Mouse (Mus musculus) hindbrain, embryonic 13.5 days (tissue): ENCODE data around the gene Capn1. TPM values are rescaled to one million over a fixed set of nuclear protein-coding genes. Genes with fewer than 3 reads are reported as not detected.

ENCODE experiments used
- ATAC-seq: fragments of 200-750 bp; cut with Nextera tagmentation; 2 replicates; pipeline ENCODE4 v1.8.0; 2017; ENCODE audit warnings: moderate TSS enrichment; ENCODE audit not compliant: low FRiP score
- H3K27ac ChIP-seq: fragments of 300-500 bp; sonication (generic); 2 replicates; pipeline ENCODE4 v1.5.1; 2015; ENCODE audit warnings: inconsistent platforms, mild to moderate bottlenecking, moderate library complexity
- H3K27me3 ChIP-seq: fragments of 300-500 bp; sonication (generic); 2 replicates; pipeline ENCODE4 v1.6.1; 2015; ENCODE audit warnings: mild to moderate bottlenecking, inconsistent platforms
- H3K36me3 ChIP-seq: fragments of 300-500 bp; sonication (generic); 2 replicates; pipeline ENCODE4 v1.6.1; 2015; ENCODE audit warnings: mild to moderate bottlenecking, inconsistent platforms
- H3K4me1 ChIP-seq: fragments of 300-500 bp; sonication (generic); replicated peaks from 2 replicates; pipeline ENCODE4 v1.6.1; 2015; ENCODE audit warnings: inconsistent platforms
- H3K4me2 ChIP-seq: fragments of 300-500 bp; sonication (generic); 2 replicates; pipeline ENCODE4 v1.6.1; 2015; ENCODE audit warnings: inconsistent platforms, mild to moderate bottlenecking, moderate library complexity
- H3K4me3 ChIP-seq: fragments of 300-500 bp; sonication (generic); 2 replicates; pipeline ENCODE4 v1.5.1; 2015; ENCODE audit warnings: mild to moderate bottlenecking, inconsistent platforms
- H3K9ac ChIP-seq: fragments of 300-500 bp; sonication (generic); 2 replicates; pipeline ENCODE4 v1.6.1; 2015; ENCODE audit warnings: mild to moderate bottlenecking, inconsistent platforms
- H3K9me3 ChIP-seq: fragments of 300-500 bp; sonication (generic); 2 replicates; pipeline ENCODE4 v1.6.1; 2016; ENCODE audit warnings: inconsistent platforms
- WGBS: fragments of 180-500 bp; shearing (Covaris S2); methylation state at CpG from one replicate; pipeline ENCODE4 v1.1.7; 2015; 5-methylcytosine and 5-hydroxymethylcytosine counted together
- polyA plus RNA-seq: library from polyadenylated mRNA; unstranded; fragments of >200 nt; fragmentation: Nextera tagmentation; extraction: Ambion mirVana; gene quantifications from 2 replicates; pipeline ENCODE4 v1.2.1, GENCODE M21; 2015

Capn1 gene
- polyA plus RNA-seq, result 3.3 and 4.7 TPM in 2 replicates

GRCm38 (mm10) chr19:6015511-6016315 lies at the start of gene Capn1:
Gene Capn1, minus strand, starts transcription at chr19:6015897.
- no peaks in the 10 kb centered on the region for H3K36me3 ChIP-seq
- peak within 1 kb of the TSS; percentile 80 for H3K4me2 ChIP-seq
- peaks cover 46% of the 10 kb centered on the region for H3K27me3 ChIP-seq
- peak; percentile 77 for ATAC-seq
- H3K9me3 ChIP-seq, result no peaks in the 10 kb centered on the region
- WGBS, result 3% methylated on average over 38 of the region's 40 CpGs
- H3K27ac ChIP-seq, result no peak within 1 kb of the TSS
- H3K9ac ChIP-seq, result peak within 1 kb of the TSS; percentile 76
- peak within 1 kb of the TSS; percentile 50 for H3K4me3 ChIP-seq
- peaks cover 22% of the 10 kb centered on the region for H3K4me1 ChIP-seq

- H3K27me3 ChIP-seq, result no peaks in the 10 kb centered on the region
- no peak for ATAC-seq
- H3K9me3 ChIP-seq, result no peaks in the 10 kb centered on the region
- peak overlapping the region; percentile 93; the same call in 1 of the 2 replicates for H3K9ac ChIP-seq
- H3K27ac ChIP-seq, result no peak overlapping the region
- no peak overlapping the region for H3K4me2 ChIP-seq
- H3K36me3 ChIP-seq, result peaks cover 10% of the 10 kb centered on the region; the same call in 1 of the 2 replicates
- H3K4me3 ChIP-seq, result 0 out of 2 replicates have a peak overlapping the region, but pooled peaks have one; percentile 82
- H3K4me1 ChIP-seq, result peaks cover 66% of the 10 kb centered on the region
- WGBS, result 95% methylated on average over 6 of the region's 6 CpGs
These were observed 47.4 kb upstream of the Capn1 start for GRCm38 (mm10) chr19:6063081-6063480.

- ATAC-seq, result no peak
- peaks cover 10% of the 10 kb centered on the region; the same call in 1 of the 2 replicates for H3K36me3 ChIP-seq
- H3K9me3 ChIP-seq, result no peaks in the 10 kb centered on the region
- H3K27me3 ChIP-seq, result no peaks in the 10 kb centered on the region
- H3K4me3 ChIP-seq, result peak overlapping the region; percentile 82
- WGBS, result 70% methylated on average over 5 of the region's 5 CpGs
- H3K9ac ChIP-seq, result peak overlapping the region; percentile 93
- peak overlapping the region; percentile 94 for H3K27ac ChIP-seq
- peaks cover 60% of the 10 kb centered on the region for H3K4me1 ChIP-seq
- H3K4me2 ChIP-seq, result peak overlapping the region; percentile 100
These were observed 46.7 kb upstream of the Capn1 start for GRCm38 (mm10) chr19:6062418-6062817.

GRCm38 (mm10) chr19:6061641-6062302 lies 46.1 kb upstream of the Capn1 start:
- Histone ChIP-seq H3K27ac (peak overlapping the region; percentile 94), H3K4me2 (peak overlapping the region; percentile 100), H3K9me3 (no peaks in the 10 kb centered on the region), H3K36me3 (peaks cover 10% of the 10 kb centered on the region; the same call in 1 of the 2 replicates), H3K4me3 (peak overlapping the region; percentile 82), H3K27me3 (no peaks in the 10 kb centered on the region), H3K4me1 (peaks cover 59% of the 10 kb centered on the region), H3K9ac (peak overlapping the region; percentile 93)
- no peak for ATAC-seq
- 1% methylated on average over 44 of the region's 44 CpGs for WGBS

GRCm38 (mm10) chr19:6061021-6061533 lies 45.4 kb upstream of the Capn1 start, which contains the start of gene Znhit2:
Gene Znhit2, plus strand, starts transcription at chr19:6061192.
- Histone ChIP-seq H3K27ac (peak within 1 kb of the TSS; percentile 94), H3K9ac (peak within 1 kb of the TSS; percentile 93), H3K4me1 (peaks cover 59% of the 10 kb centered on the region), H3K36me3 (peaks cover 10% of the 10 kb centered on the region; the same call in 1 of the 2 replicates), H3K4me2 (peak within 1 kb of the TSS; percentile 100), H3K9me3 (no peaks in the 10 kb centered on the region), H3K4me3 (peak within 1 kb of the TSS; percentile 82), H3K27me3 (no peaks in the 10 kb centered on the region)
- under 1% methylated on average over 50 of the region's 58 CpGs for WGBS
- ATAC-seq, result peak; percentile 43

DNA sequence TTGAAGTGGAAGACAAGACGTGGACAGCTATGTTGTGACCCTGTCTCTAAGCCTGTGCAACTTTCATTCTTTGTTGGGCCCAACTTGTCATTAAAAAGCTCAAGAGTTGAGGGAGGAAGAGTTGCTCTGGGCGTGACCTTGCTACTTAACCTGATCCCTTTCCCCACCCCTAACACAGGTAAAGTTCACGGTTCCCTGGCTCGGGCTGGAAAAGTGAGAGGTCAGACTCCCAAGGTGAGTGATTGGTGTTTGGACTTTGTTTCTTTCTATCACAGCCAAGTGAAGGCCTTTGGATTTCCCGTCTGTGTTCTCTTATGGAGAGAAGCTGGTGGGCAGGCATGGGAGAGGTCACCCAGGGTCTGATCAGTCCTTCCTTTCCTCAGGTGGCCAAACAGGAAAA lies 43.3 kb upstream of the Capn1 start:
- no peaks in the 10 kb centered on the region for H3K9me3 ChIP-seq
- no peak for ATAC-seq
- peak overlapping the region; percentile 81 for H3K4me3 ChIP-seq
- H3K36me3 ChIP-seq, result peaks cover 29% of the 10 kb centered on the region
- H3K4me2 ChIP-seq, result peak overlapping the region; percentile 89
- H3K27ac ChIP-seq, result no peak overlapping the region
- 87% methylated on average over 5 of the region's 5 CpGs for WGBS
- peak overlapping the region; percentile 96 for H3K9ac ChIP-seq
- H3K27me3 ChIP-seq, result no peaks in the 10 kb centered on the region
- H3K4me1 ChIP-seq, result peaks cover 51% of the 10 kb centered on the region

GRCm38 (mm10) chr19:6058513-6058912 lies 42.8 kb upstream of the Capn1 start:
- Histone ChIP-seq H3K4me1 (peaks cover 46% of the 10 kb centered on the region), H3K9ac (peak overlapping the region; percentile 96), H3K27me3 (no peaks in the 10 kb centered on the region), H3K9me3 (no peaks in the 10 kb centered on the region), H3K27ac (peak overlapping the region; percentile 88; the same call in 1 of the 2 replicates), H3K4me3 (peak overlapping the region; percentile 81), H3K36me3 (peaks cover 33% of the 10 kb centered on the region), H3K4me2 (peak overlapping the region; percentile 89)
- no peak for ATAC-seq
- 39% methylated on average over 5 of the region's 5 CpGs for WGBS

DNA sequence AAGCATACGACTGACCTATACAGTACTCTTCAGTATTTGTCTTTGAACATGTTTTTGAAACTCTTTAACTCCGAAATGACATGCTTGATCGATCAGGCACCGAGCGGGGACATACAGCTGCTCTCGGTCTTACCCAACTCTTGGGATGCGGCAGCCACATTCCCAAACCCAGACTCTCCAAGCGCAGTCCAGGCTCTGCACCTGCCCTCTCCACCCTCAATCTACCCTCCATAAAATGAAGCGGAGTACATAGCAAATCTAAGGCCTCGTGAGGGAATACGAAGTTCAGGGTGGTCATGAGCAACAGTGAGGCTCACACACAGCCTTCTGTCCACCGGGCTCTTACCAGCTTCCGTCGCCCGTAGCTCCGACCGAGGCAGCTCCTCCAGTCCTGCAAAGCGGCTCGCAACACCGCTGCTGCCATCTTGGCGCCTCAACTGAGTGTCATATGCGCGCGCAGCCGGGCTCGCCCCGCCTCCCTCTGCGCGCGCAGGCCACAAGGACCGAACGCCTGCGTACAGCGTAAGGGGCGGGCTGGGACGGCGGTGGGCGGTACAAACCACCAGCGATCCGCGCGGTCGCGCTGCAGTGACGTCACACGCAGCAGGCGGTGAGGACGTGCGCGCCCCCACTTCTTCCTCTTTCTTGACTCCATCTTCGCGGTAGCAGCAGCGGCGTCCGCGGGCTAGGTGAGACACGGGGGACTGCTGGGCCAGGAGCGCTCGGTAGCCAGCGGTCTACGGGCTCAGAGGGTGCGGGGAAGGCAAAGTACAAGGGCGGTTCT lies 41.8 kb upstream of the Capn1 start, which contains the start of the genes Mrpl49 and Fau:
Mrpl49 (minus strand) TSS at position 473 of the 784 bp plus-strand sequence.
Fau (plus strand) TSS at position 532 of the 784 bp plus-strand sequence.
- Histone ChIP-seq H3K36me3 (peaks cover 43% of the 10 kb centered on the region), H3K9me3 (no peaks in the 10 kb centered on the region), H3K4me1 (peaks cover 36% of the 10 kb centered on the region), H3K27ac (peak within 1 kb of the TSS; percentile 88), H3K9ac (peak within 1 kb of the TSS; percentile 96), H3K4me3 (peak within 1 kb of the TSS; percentile 81), H3K4me2 (peak within 1 kb of the TSS; percentile 89), H3K27me3 (no peaks in the 10 kb centered on the region)
- under 1% methylated on average over 63 of the region's 63 CpGs for WGBS
- peak; percentile 90 for ATAC-seq

GRCm38 (mm10) chr19:6056696-6057095 lies 41.0 kb upstream of the Capn1 start:
- H3K27me3 ChIP-seq, result no peaks in the 10 kb centered on the region
- peak overlapping the region; percentile 81 for H3K4me3 ChIP-seq
- H3K27ac ChIP-seq, result no peak overlapping the region
- no peaks in the 10 kb centered on the region for H3K9me3 ChIP-seq
- H3K4me2 ChIP-seq, result peak overlapping the region; percentile 58
- peak overlapping the region; percentile 96 for H3K9ac ChIP-seq
- H3K4me1 ChIP-seq, result peaks cover 28% of the 10 kb centered on the region
- ATAC-seq, result no peak
- peaks cover 51% of the 10 kb centered on the region for H3K36me3 ChIP-seq
- WGBS, result 66% methylated on average over 4 of the region's 4 CpGs

DNA sequence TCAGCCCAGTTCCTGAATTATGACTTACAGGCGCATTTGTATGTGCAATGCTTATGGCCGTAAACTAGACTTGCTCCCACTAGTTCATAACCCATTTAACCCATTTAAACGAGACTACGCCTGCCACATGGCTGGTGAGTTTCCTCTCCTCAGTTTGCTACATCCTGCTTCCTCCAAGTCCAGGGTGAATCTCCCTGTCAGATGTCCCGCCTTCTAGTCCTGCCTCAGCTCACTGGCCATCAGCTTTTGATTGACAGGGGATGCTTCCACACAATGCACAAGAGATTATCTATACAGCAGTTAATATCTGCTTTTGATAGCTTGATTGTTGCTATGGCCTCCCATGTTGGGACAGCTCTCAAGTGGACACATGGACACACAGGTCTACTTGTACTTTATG lies 38.6 kb upstream of the Capn1 start:
- no peak overlapping the region for H3K9ac ChIP-seq
- no peak overlapping the region for H3K27ac ChIP-seq
- H3K9me3 ChIP-seq, result no peaks in the 10 kb centered on the region
- H3K36me3 ChIP-seq, result peaks cover 70% of the 10 kb centered on the region
- no peak overlapping the region for H3K4me2 ChIP-seq
- WGBS, result 91% methylated on average over 5 of the region's 5 CpGs
- H3K4me3 ChIP-seq, result no peak overlapping the region
- peaks cover 24% of the 10 kb centered on the region for H3K4me1 ChIP-seq
- H3K27me3 ChIP-seq, result no peaks in the 10 kb centered on the region
- no peak for ATAC-seq

DNA sequence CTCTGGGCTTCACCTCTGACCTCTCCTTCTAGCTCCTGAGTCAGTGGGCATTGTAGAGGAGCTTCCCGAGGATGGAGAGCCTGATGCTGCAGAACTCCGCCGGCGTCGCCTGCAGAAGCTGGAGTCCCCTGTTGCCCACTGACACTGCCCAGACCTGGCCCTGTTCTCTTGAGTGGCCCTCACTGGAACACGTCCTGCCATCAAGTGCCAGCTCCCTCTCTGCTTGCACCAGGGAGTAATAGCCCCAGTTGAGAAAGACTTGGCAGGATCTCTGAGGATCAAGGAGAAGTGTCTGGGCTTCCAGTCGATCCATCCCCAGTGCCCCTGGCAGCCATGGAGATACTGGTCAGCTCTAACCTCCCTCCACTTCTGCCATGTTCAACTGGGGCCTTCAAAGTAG lies 36.8 kb upstream of the Capn1 start:
- Histone ChIP-seq H3K27ac (no peak overlapping the region), H3K27me3 (no peaks in the 10 kb centered on the region), H3K4me3 (no peak overlapping the region), H3K36me3 (peaks cover 77% of the 10 kb centered on the region), H3K9me3 (no peaks in the 10 kb centered on the region), H3K9ac (no peak overlapping the region), H3K4me1 (peaks cover 31% of the 10 kb centered on the region), H3K4me2 (no peak overlapping the region)
- WGBS, result 85% methylated on average over 7 of the region's 7 CpGs
- ATAC-seq, result no peak
